8 mouse cellular contexts compared by ENCODE assay signal in genomic region chr8:126587836-126588503, GRCm38 (mm10). TPM values are rescaled to one million over a fixed set of nuclear protein-coding genes. Genes with fewer than 3 reads are reported as not detected.
DNase-seq lines count a peak whose midpoint lies in the region; ATAC-seq lines count a peak whose summit lies in the region.

No protein-coding gene starts in this region.

- H3K4me1 ChIP-seq in liver, embryonic 11.5 days (replicated peaks; ENCODE audit: control insufficient read depth, insufficient read depth, low read length) = peaks cover 42% of the 10 kb centered on the region

- H3K4me2 ChIP-seq in liver, embryonic 11.5 days = peak overlapping the region; percentile 99

- WGBS in liver, embryonic 11.5 days = 37% methylated on average over 10 of the region's 10 CpGs

- peak; percentile 41 for DNase-seq in kidney, adult 11 months
- no peak for DNase-seq in kidney, adult 18-20 months
- DNase-seq in cerebellum, postnatal 25 days = peak; percentile 32 to 38
- peak; percentile 35 to 45 for DNase-seq in heart, postnatal 36 days
- peak; percentile 51 for DNase-seq in liver, embryonic 11.5 days (ENCODE audit: low spot score)
- no peak for DNase-seq in thymus, postnatal 36 days
- DNase-seq in layer of hippocampus, postnatal 25 days (ENCODE audit: extremely low spot score in 1 of 2, low spot score in 1 of 2) = no peak
- no peak for DNase-seq in layer of hippocampus, postnatal 14 days (ENCODE audit: low spot score in 2 of 2)

- ATAC-seq in liver, embryonic 11.5 days (replicated peaks; ENCODE audit: low FRiP score) = no peak

- no peaks in the 10 kb centered on the region for H3K27me3 ChIP-seq in liver, embryonic 11.5 days (replicated peaks; ENCODE audit: control insufficient read depth, insufficient read depth, low read length)

- peaks cover 16% of the 10 kb centered on the region for H3K36me3 ChIP-seq in liver, embryonic 11.5 days (ENCODE audit: control insufficient read depth, insufficient read depth, low read length)

- peak overlapping the region; percentile 90 for H3K27ac ChIP-seq in liver, embryonic 11.5 days (ENCODE audit: low read depth, low read length)

- intact Hi-C loops in heart, postnatal 36 days (cut with DNase I) = no loop called here

- peak overlapping the region; percentile 100 for H3K4me3 ChIP-seq in liver, embryonic 11.5 days (ENCODE audit: low read depth, low read length)

- peak overlapping the region; percentile 41 for H3K9ac ChIP-seq in liver, embryonic 11.5 days (ENCODE audit: low read depth, low read length)

- H3K9me3 ChIP-seq in liver, embryonic 11.5 days (ENCODE audit: control insufficient read depth, low read length) = no peaks in the 10 kb centered on the region

RNA-seq across cellular contexts. Expression of gene Irf2bp2, which starts 5.8 kb away (rescaled TPM):
- 10 to 100 TPM; 64.3 to 71.2 TPM for total RNA-seq in heart, postnatal 36 days (2021)
- polyA plus RNA-seq in liver, embryonic 11.5 days (2014; fragmentation: Nextera tagmentation; extraction: Ambion mirVana) = 5.9 and 7.3 TPM in 2 replicates
- 10 to 100 TPM; 55.4 to 59.0 TPM for total RNA-seq in layer of hippocampus, postnatal 25 days (2021)
- total RNA-seq in layer of hippocampus, postnatal 14 days (2021) = 10 to 100 TPM; 57.1 to 61.7 TPM

Comparison
In these comparisons a context has a peak if more than half of its experiments do, and no peak if none do; other contexts are left out.
1. DNase-seq: peak in kidney, adult 11 months (single experiment), cerebellum, postnatal 25 days (2 of 2), heart, postnatal 36 days (2 of 2) and liver, embryonic 11.5 days (single experiment); none in kidney, adult 18-20 months (single experiment), thymus, postnatal 36 days (0 of 2), layer of hippocampus, postnatal 25 days (0 of 2) and layer of hippocampus, postnatal 14 days (0 of 2).